Mouse (Mus musculus) forebrain, embryonic 14.5 days (tissue): ENCODE data around the gene Kcna2. TPM values are rescaled to one million over a fixed set of nuclear protein-coding genes. Genes with fewer than 3 reads are reported as not detected.

ENCODE experiments used
- ATAC-seq: fragments of 200-750 bp; cut with Nextera tagmentation; 2 replicates; pipeline ENCODE4 v1.8.0; 2017; ENCODE audit warnings: mild to moderate bottlenecking, moderate library complexity
- DNase-seq: peaks from one replicate; pipeline ENCODE4 v3.0.0-alpha.2; 2015; ENCODE audit warnings: low spot score
- H3K27ac ChIP-seq: fragments of 300-500 bp; sonication (generic); 2 replicates; pipeline ENCODE4 v1.5.1; 2014; ENCODE audit warnings: low read depth, mild to moderate bottlenecking, control low read depth, low read length, moderate library complexity
- H3K27me3 ChIP-seq: fragments of 300-500 bp; sonication (generic); replicated peaks from 2 replicates; pipeline ENCODE4 v1.6.1; 2014; ENCODE audit warnings: low read length, control low read depth, mixed read lengths; ENCODE audit not compliant: control insufficient read depth, insufficient read depth
- H3K36me3 ChIP-seq: fragments of 300-500 bp; sonication (generic); 2 replicates; pipeline ENCODE4 v1.6.1; 2014; ENCODE audit warnings: low read length, control low read depth; ENCODE audit not compliant: control insufficient read depth, insufficient read depth
- H3K4me1 ChIP-seq: fragments of 300-500 bp; sonication (generic); 2 replicates; pipeline ENCODE4 v1.6.1; 2014; ENCODE audit warnings: antibody characterized with exemption, low read length, control low read depth; ENCODE audit not compliant: control insufficient read depth, insufficient read depth
- H3K4me2 ChIP-seq: fragments of 300-500 bp; sonication (generic); 2 replicates; pipeline ENCODE4 v1.6.1; 2014; ENCODE audit warnings: mild to moderate bottlenecking, control low read depth, low read length
- H3K4me3 ChIP-seq: fragments of 300-500 bp; sonication (generic); 2 replicates; pipeline ENCODE4 v1.5.1; 2014; ENCODE audit warnings: low read depth, low read length, control low read depth
- H3K9ac ChIP-seq: fragments of 300-500 bp; sonication (generic); 2 replicates; pipeline ENCODE4 v1.6.1; 2014; ENCODE audit warnings: mild to moderate bottlenecking, low read length, control low read depth, moderate library complexity
- H3K9me3 ChIP-seq: fragments of 300-500 bp; sonication (generic); replicated peaks from 2 replicates; pipeline ENCODE4 v1.6.1; 2016; ENCODE audit warnings: low read length, control low read depth, mixed read lengths; ENCODE audit not compliant: control insufficient read depth
- WGBS: fragments of 180-500 bp; shearing (Covaris S2); extraction: QIAGEN DNeasy Blood & Tissue Kit; methylation state at CpG from one replicate; pipeline ENCODE4 v1.1.7; 2014; 5-methylcytosine and 5-hydroxymethylcytosine counted together
- polyA plus RNA-seq: library from polyadenylated mRNA; unstranded; fragments of >200 nt; fragmentation: Nextera tagmentation; extraction: Ambion mirVana; gene quantifications from 2 replicates; pipeline ENCODE4 v1.2.1, GENCODE M21; 2014

Kcna2 gene
- polyA plus RNA-seq, result 0.44 and 0.49 TPM in 2 replicates

- Histone ChIP-seq H3K36me3 (no peaks in the 10 kb centered on the region), H3K4me1 (peaks cover 4% of the 10 kb centered on the region), H3K4me3 (peak within 1 kb of the TSS; percentile 70), H3K27me3 (peaks cover 8% of the 10 kb centered on the region), H3K27ac (0 out of 2 replicates have a peak within 1 kb of the TSS, but pooled peaks have one; percentile 21), H3K9me3 (no peaks in the 10 kb centered on the region), H3K9ac (peak within 1 kb of the TSS; percentile 76), H3K4me2 (peak within 1 kb of the TSS; percentile 99)
- DNase-seq (no peak), ATAC-seq (peak; percentile 36)
- 3% methylated on average over 16 of the region's 16 CpGs for WGBS
Observed at GRCm38 (mm10) chr3:107100811-107101455, at the start of gene Kcna2. Kcna2 (plus strand) TSS chr3:107101146.

- ATAC-seq (no peak), DNase-seq (no peak)
- H3K4me3 ChIP-seq, result no peak overlapping the region
- H3K27me3 ChIP-seq, result no peaks in the 10 kb centered on the region
- H3K27ac ChIP-seq, result no peak overlapping the region
- no peak overlapping the region for H3K9ac ChIP-seq
- WGBS, result 84% methylated on average over 1 of the region's 1 CpGs
- H3K36me3 ChIP-seq, result no peaks in the 10 kb centered on the region
- no peaks in the 10 kb centered on the region for H3K9me3 ChIP-seq
- H3K4me2 ChIP-seq, result no peak overlapping the region
- peaks cover 12% of the 10 kb centered on the region; the same call in 1 of the 2 replicates for H3K4me1 ChIP-seq
Observed at GRCm38 (mm10) chr3:107061468-107061867, 39.5 kb upstream of the Kcna2 start.

DNA sequence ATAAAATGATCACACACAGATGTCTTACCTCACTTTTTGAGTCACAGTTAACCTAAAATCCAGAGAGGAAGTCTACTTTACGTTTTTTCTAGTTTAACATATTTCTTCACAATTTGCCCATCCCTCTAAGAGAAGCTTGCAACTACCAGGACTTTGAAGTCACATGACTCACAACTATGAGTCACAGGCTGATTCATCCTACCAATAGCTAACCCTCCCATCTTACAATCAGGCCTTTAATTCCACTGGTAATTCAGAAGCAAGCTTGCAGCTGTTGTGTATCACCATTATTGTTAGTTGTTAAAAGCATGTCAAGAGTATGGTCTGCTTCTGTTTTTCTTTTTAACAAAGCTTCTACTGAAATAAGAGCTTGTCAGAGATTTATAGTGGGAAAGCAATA, 38.2 kb upstream of the Kcna2 start:
- no peak for DNase-seq
- H3K9me3 ChIP-seq, result no peaks in the 10 kb centered on the region
- no peaks in the 10 kb centered on the region for H3K27me3 ChIP-seq
- WGBS, result 71% methylated on average over 1 of the region's 1 CpGs
- no peak for ATAC-seq
- H3K36me3 ChIP-seq, result no peaks in the 10 kb centered on the region
- H3K9ac ChIP-seq, result no peak overlapping the region
- H3K27ac ChIP-seq, result no peak overlapping the region
- H3K4me3 ChIP-seq, result no peak overlapping the region
- H3K4me1 ChIP-seq, result peaks cover 15% of the 10 kb centered on the region; the same call in 1 of the 2 replicates
- no peak overlapping the region for H3K4me2 ChIP-seq

DNA sequence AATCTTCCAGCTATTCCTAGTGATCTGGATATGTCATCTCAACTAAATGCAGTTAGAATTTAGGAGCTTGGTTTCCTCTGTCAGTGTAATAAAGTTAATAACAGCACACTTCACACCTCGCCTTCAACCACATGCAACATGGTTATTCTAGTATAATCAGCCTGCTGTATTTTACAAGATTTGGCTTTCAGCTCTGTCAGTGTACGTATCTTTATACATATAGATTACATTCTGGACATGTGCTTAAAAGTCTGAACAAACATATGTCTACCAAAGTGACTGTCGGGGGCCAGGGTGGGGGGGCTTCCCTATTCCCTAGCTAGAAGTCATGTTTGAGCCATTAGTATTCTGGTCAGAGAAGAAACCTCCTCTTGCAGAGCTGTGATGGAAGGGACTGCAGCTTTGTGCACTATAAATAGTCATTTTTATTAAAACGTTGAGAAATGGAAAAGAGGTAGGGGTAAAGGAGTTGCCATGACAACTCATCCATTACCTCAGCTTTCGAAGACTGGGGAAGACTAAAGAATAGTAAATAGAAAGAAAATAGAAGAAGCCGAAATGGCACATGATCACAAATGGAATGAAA, 35.3 kb upstream of the Kcna2 start:
- Histone ChIP-seq H3K4me2 (no peak overlapping the region), H3K4me3 (no peak overlapping the region), H3K4me1 (peaks cover 15% of the 10 kb centered on the region; the same call in 1 of the 2 replicates), H3K9ac (no peak overlapping the region), H3K27ac (peak overlapping the region; percentile 91), H3K27me3 (no peaks in the 10 kb centered on the region), H3K9me3 (no peaks in the 10 kb centered on the region), H3K36me3 (no peaks in the 10 kb centered on the region)
- ATAC-seq, result peak; percentile 75
- WGBS, result 39% methylated on average over 6 of the region's 6 CpGs
- DNase-seq, result peak; percentile 80

DNA sequence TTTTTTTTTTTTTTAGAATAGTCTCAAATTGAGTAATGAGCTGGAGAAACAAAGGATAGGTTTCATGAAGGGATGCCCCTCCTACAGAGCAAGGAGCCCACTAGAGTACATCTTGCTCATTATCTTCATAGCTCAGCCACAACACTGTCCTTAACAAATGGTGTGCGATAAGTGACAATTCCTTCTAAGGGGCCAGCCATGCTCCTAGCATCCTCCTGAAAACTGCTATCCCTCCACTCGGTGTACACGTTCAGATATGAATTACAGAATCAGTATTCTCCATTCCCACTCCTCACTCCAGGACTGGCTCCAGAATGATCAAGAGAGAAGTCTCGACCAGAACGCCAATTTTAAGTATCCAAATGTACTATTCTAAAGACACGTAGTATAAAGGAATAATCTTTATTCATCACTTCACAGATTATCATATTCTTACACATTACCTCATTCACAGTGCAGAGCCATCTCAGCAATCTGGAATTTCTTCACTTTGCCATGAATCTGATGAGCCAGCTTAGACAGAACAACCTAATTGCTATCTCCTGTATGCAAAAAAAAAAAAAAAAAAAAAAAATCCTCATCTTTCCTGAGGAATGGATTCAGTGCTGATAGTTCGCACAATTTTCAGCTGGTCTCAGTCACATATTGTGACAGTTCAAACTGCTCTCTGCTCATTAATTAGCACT, 34.6 kb upstream of the Kcna2 start:
- peak overlapping the region; percentile 23 for H3K4me2 ChIP-seq
- H3K36me3 ChIP-seq, result no peaks in the 10 kb centered on the region
- H3K27ac ChIP-seq, result peak overlapping the region; percentile 91
- 49% methylated on average over 7 of the region's 7 CpGs for WGBS
- no peak overlapping the region for H3K9ac ChIP-seq
- H3K27me3 ChIP-seq, result no peaks in the 10 kb centered on the region
- no peaks in the 10 kb centered on the region for H3K9me3 ChIP-seq
- H3K4me1 ChIP-seq, result peaks cover 15% of the 10 kb centered on the region; the same call in 1 of the 2 replicates
- DNase-seq (peak; percentile 70), ATAC-seq (peak; percentile 78)
- no peak overlapping the region for H3K4me3 ChIP-seq

GRCm38 (mm10) chr3:107067245-107067644, 33.7 kb upstream of the Kcna2 start:
- DNase-seq (no peak), ATAC-seq (no peak)
- no peaks in the 10 kb centered on the region for H3K27me3 ChIP-seq
- H3K36me3 ChIP-seq, result no peaks in the 10 kb centered on the region
- H3K4me3 ChIP-seq, result no peak overlapping the region
- peak overlapping the region; percentile 91 for H3K27ac ChIP-seq
- no peaks in the 10 kb centered on the region for H3K9me3 ChIP-seq
- H3K4me1 ChIP-seq, result peaks cover 15% of the 10 kb centered on the region; the same call in 1 of the 2 replicates
- 74% methylated on average over 6 of the region's 6 CpGs for WGBS
- no peak overlapping the region for H3K4me2 ChIP-seq
- H3K9ac ChIP-seq, result no peak overlapping the region

- Histone ChIP-seq H3K27me3 (no peaks in the 10 kb centered on the region), H3K27ac (no peak overlapping the region), H3K9ac (no peak overlapping the region), H3K4me1 (no peaks in the 10 kb centered on the region), H3K4me2 (no peak overlapping the region), H3K4me3 (no peak overlapping the region), H3K36me3 (no peaks in the 10 kb centered on the region), H3K9me3 (no peaks in the 10 kb centered on the region)
- 83% methylated on average over 2 of the region's 2 CpGs for WGBS
- ATAC-seq (no peak), DNase-seq (no peak)
Observed at GRCm38 (mm10) chr3:107073863-107074262, 27.1 kb upstream of the Kcna2 start.

GRCm38 (mm10) chr3:107075705-107076104, 25.2 kb upstream of the Kcna2 start:
- no peak for DNase-seq
- Histone ChIP-seq H3K4me2 (no peak overlapping the region), H3K4me1 (no peaks in the 10 kb centered on the region), H3K9me3 (no peaks in the 10 kb centered on the region), H3K27me3 (no peaks in the 10 kb centered on the region), H3K9ac (no peak overlapping the region), H3K36me3 (no peaks in the 10 kb centered on the region), H3K4me3 (no peak overlapping the region), H3K27ac (no peak overlapping the region)
- no peak for ATAC-seq
- 96% methylated on average over 1 of the region's 1 CpGs for WGBS

GRCm38 (mm10) chr3:107076658-107077057, 24.3 kb upstream of the Kcna2 start:
- Histone ChIP-seq H3K27ac (no peak overlapping the region), H3K4me3 (no peak overlapping the region), H3K9me3 (no peaks in the 10 kb centered on the region), H3K9ac (no peak overlapping the region), H3K36me3 (no peaks in the 10 kb centered on the region), H3K4me2 (no peak overlapping the region), H3K27me3 (no peaks in the 10 kb centered on the region), H3K4me1 (no peaks in the 10 kb centered on the region)
- WGBS, result 88% methylated on average over 3 of the region's 3 CpGs
- DNase-seq (no peak), ATAC-seq (no peak)
